Mouse (Mus musculus) kidney, embryonic 16.5 days (tissue): ENCODE results near the gene Acox3. TPM values are rescaled to one million over a fixed set of nuclear protein-coding genes. Genes with fewer than 3 reads are reported as not detected.

Experiments used
- ATAC-seq: fragments of 200-750 bp; cut with Nextera tagmentation; 2 replicates; pipeline ENCODE4 v1.8.0; 2017; ENCODE audit warnings: moderate TSS enrichment; ENCODE audit not compliant: low FRiP score, low TSS enrichment
- H3K27ac ChIP-seq: fragments of 300-500 bp; sonication (generic); 2 replicates; pipeline ENCODE4 v1.5.1; 2014; ENCODE audit warnings: low read length
- H3K27me3 ChIP-seq: fragments of 300-500 bp; sonication (generic); 2 replicates; pipeline ENCODE4 v1.6.1; 2014; ENCODE audit warnings: low read length, control low read depth, mixed read lengths; ENCODE audit not compliant: insufficient read depth
- H3K36me3 ChIP-seq: fragments of 300-500 bp; sonication (generic); 2 replicates; pipeline ENCODE4 v1.6.1; 2014; ENCODE audit warnings: low read length, control low read depth, mixed read lengths; ENCODE audit not compliant: insufficient read depth
- H3K4me1 ChIP-seq: fragments of 300-500 bp; sonication (generic); 2 replicates; pipeline ENCODE4 v1.6.1; 2014; ENCODE audit warnings: low read length, control low read depth, mixed read lengths; ENCODE audit not compliant: insufficient read depth
- H3K4me2 ChIP-seq: fragments of 300-500 bp; sonication (generic); replicated peaks from 2 replicates; pipeline ENCODE4 v1.6.1; 2014; ENCODE audit warnings: low read depth, low read length
- H3K4me3 ChIP-seq: fragments of 300-500 bp; sonication (generic); 2 replicates; pipeline ENCODE4 v1.5.1; 2014; ENCODE audit warnings: mild to moderate bottlenecking, low read length
- H3K9ac ChIP-seq: fragments of 300-500 bp; sonication (generic); replicated peaks from 2 replicates; pipeline ENCODE4 v1.6.1; 2014; ENCODE audit warnings: low read length
- H3K9me3 ChIP-seq: fragments of 300-500 bp; sonication (generic); 2 replicates; pipeline ENCODE4 v1.6.1; 2016; ENCODE audit warnings: low read length, control low read depth
- WGBS: fragments of 180-500 bp; shearing (Covaris S2); extraction: QIAGEN DNeasy Blood & Tissue Kit; methylation state at CpG from one replicate; pipeline ENCODE4 v1.1.7; 2014; 5-methylcytosine and 5-hydroxymethylcytosine counted together
- polyA plus RNA-seq: library from polyadenylated mRNA; unstranded; fragments of >200 nt; fragmentation: Nextera tagmentation; extraction: Ambion mirVana; gene quantifications from 2 replicates; pipeline ENCODE4 v1.2.1, GENCODE M21; 2015

The Acox3 gene
- polyA plus RNA-seq, 1 experiment from 2014 or later: 14.4 TPM

DNA sequence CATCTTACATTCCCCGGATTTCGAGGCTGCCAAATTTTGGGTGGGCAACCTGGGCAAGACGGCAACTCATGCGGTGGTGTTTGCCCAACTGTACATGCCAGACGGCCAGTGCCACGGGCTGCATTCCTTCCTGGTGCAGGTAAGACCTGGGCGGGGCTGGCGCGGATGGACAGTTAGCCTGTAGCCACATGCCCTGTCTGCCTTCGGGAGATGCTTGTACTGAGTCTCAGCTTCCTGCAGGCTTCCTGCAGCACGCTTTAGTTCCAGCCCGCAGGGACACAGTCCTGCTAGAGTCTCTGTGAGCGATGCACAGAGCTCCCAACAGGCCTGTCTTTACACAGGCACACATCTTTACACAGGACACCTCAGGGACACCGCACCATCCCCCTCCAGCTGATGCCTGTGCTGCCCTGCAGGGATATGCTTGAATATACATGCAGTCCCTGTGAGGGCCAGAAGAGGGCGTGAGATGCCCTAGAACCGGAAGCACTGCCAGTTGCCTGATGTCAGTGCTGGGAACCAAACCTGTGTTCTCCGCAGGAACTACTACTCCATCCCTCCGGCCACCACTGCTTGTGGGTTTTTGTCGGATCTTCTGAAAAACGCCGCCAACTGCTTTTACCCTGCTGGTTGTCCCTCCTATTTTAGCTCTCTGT lies 9.4 kb downstream of the Acox3 start:
- Histone ChIP-seq H3K4me2 (no peak overlapping the region), H3K9ac (no peak overlapping the region), H3K9me3 (peaks cover 7% of the 10 kb centered on the region; the same call in 1 of the 2 replicates), H3K27me3 (no peaks in the 10 kb centered on the region), H3K4me1 (no peaks in the 10 kb centered on the region), H3K4me3 (no peak overlapping the region), H3K36me3 (peaks cover 49% of the 10 kb centered on the region), H3K27ac (no peak overlapping the region)
- ATAC-seq: no peak
- 86% methylated on average over 21 of the region's 21 CpGs for WGBS

DNA sequence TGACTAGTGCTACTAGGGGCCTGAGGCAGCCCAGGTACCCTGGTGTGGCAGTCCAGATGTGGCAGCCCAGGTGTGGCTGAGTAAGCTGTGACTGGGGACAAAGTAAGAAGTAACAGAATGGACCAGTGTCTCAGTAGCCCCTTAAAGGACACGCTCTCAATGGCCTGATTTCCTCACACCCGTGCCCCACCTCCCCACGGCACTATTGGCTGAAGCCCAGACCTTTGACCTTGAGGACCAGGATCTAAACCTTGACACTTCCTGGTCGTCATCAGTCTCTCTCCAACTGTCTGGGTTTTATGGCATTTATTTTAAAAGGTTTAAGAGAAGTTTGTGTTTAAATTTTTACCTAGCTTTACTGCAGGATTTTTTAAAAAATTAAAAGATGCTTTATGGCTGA lies 10.0 kb downstream of the Acox3 start:
- WGBS: 46% methylated on average over 4 of the region's 4 CpGs
- Histone ChIP-seq H3K36me3 (peaks cover 49% of the 10 kb centered on the region), H3K27me3 (no peaks in the 10 kb centered on the region), H3K4me3 (no peak overlapping the region), H3K9me3 (peaks cover 7% of the 10 kb centered on the region; the same call in 1 of the 2 replicates), H3K4me2 (no peak overlapping the region), H3K27ac (no peak overlapping the region), H3K4me1 (no peaks in the 10 kb centered on the region), H3K9ac (no peak overlapping the region)
- no peak for ATAC-seq

DNA sequence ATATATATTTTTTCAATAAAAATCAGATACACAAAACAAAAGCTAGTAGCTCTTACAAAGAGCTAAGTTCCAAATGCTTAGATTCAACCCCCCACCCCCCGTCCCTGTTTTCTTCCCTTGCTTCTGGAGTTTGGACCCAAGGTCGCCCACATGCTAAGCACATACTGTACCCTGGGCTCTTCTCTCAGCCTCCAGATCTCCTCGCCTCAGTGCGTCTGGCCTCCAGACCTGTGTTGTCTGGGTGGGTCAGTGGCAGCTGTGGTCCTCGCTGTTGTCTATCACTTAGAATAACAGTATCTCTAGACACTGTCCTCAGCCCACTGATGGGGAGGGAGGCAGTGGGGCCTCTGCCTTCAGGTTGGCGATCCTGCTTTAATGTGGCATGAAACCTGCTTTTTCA lies 10.4 kb downstream of the Acox3 start:
- ATAC-seq: no peak
- H3K4me2 ChIP-seq: no peak overlapping the region
- H3K27ac ChIP-seq: no peak overlapping the region
- H3K4me3 ChIP-seq: no peak overlapping the region
- H3K9ac ChIP-seq: no peak overlapping the region
- H3K36me3 ChIP-seq: peaks cover 47% of the 10 kb centered on the region
- peaks cover 7% of the 10 kb centered on the region; the same call in 1 of the 2 replicates for H3K9me3 ChIP-seq
- 76% methylated on average over 6 of the region's 6 CpGs for WGBS
- no peaks in the 10 kb centered on the region for H3K27me3 ChIP-seq
- H3K4me1 ChIP-seq: no peaks in the 10 kb centered on the region

DNA sequence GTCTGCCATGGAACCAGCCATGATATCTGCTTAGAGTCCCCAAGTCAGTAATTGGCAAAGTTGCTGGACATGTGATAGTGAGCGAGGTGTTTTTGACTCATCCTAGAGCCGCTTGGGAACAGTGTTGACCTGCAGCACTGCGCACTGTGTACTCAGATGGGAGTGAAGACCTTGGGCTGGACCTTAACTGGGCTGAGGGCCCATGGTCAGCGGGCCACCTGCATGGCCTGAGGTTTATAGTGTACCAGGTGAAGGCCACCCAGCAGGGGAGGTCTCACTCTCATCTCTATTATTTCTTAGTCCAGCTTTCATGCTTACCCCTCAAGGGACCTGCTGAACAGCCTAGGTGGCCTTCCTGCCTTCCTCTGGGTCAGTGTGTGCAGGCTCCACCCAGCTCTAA lies 11.9 kb downstream of the Acox3 start:
- Histone ChIP-seq H3K4me1 (no peaks in the 10 kb centered on the region), H3K27me3 (no peaks in the 10 kb centered on the region), H3K4me3 (no peak overlapping the region), H3K9me3 (peaks cover 10% of the 10 kb centered on the region; the same call in 1 of the 2 replicates), H3K36me3 (peaks cover 36% of the 10 kb centered on the region), H3K27ac (no peak overlapping the region), H3K9ac (no peak overlapping the region), H3K4me2 (no peak overlapping the region)
- WGBS: 88% methylated on average over 4 of the region's 4 CpGs
- ATAC-seq: no peak

DNA sequence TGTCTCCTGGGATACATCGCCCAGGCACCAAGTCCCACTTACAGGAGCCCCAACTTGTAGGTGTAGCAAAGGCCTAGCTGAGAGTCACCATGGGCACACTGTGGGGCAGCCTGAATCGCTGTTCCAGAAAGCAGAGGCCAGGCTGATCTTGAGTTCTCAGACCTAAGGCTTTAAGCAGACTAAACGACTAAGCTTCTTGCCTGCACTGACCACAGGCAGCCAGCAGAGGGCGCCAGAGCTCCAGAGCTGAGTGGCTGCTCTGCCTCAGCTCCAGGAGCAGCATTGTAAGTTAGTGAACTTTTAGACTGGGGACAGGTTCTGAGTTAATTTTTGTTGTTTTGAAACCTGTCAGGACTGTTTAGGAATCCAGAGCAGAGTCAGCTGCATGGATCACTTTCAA lies 12.9 kb downstream of the Acox3 start:
- no peaks in the 10 kb centered on the region for H3K4me1 ChIP-seq
- WGBS: 14% methylated on average over 4 of the region's 4 CpGs
- ATAC-seq: no peak; the same call in 1 of the 2 replicates
- peaks cover 32% of the 10 kb centered on the region for H3K36me3 ChIP-seq
- no peak overlapping the region for H3K4me3 ChIP-seq
- peaks cover 6% of the 10 kb centered on the region; the same call in 1 of the 2 replicates for H3K9me3 ChIP-seq
- no peak overlapping the region for H3K9ac ChIP-seq
- no peak overlapping the region for H3K4me2 ChIP-seq
- no peak overlapping the region for H3K27ac ChIP-seq
- no peaks in the 10 kb centered on the region for H3K27me3 ChIP-seq

DNA sequence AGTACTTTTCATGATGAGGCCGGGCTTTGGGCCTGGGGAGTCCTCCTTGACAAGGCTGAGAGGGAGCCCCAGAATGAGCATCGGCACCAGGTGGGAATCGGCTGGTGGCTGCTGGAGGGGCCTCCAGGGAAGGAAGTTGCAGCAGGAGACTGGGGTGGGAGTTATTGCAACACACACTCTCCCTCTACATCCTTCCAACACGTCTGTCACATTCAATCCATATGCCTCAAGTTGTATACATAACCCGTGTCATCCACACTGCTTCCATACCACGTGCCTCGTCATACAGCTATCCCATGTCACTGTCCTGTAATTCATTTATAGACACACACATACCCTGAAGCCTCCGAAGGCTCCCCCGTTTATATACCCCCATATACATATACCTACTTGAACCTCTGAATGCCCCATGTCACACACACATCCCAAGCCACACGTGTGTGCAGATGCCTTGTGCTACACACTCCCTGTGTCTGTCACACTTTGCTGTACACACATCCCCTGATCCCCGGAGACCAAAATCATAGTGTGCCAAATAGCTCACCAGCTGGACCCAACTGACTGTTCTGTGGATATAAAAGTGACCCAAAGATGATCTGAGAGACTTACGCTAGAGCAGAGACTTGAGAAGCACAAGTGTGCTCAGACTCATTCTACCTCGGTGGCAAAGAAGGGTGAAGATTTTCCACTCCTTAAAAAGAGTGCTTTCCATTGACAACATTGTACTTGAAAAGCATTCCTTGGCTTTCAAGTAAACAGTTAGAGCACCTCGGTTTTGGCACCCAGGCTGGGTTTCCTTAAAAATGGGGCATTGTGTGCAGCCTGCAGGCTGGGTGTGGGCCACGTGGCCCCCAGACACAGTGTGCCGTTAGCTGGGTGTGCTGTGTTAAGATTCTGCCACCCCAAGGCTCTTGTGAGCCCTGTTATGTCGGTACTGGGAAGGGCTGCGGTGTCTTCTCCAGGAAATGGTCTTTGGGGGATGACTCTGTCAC lies 13.6 kb downstream of the Acox3 start:
- Histone ChIP-seq H3K27ac (no peak overlapping the region), H3K4me1 (no peaks in the 10 kb centered on the region), H3K36me3 (peaks cover 25% of the 10 kb centered on the region), H3K9me3 (peaks cover 3% of the 10 kb centered on the region; the same call in 1 of the 2 replicates), H3K9ac (no peak overlapping the region), H3K27me3 (no peaks in the 10 kb centered on the region), H3K4me3 (no peak overlapping the region), H3K4me2 (no peak overlapping the region)
- ATAC-seq: no peak
- WGBS: 81% methylated on average over 18 of the region's 18 CpGs

DNA sequence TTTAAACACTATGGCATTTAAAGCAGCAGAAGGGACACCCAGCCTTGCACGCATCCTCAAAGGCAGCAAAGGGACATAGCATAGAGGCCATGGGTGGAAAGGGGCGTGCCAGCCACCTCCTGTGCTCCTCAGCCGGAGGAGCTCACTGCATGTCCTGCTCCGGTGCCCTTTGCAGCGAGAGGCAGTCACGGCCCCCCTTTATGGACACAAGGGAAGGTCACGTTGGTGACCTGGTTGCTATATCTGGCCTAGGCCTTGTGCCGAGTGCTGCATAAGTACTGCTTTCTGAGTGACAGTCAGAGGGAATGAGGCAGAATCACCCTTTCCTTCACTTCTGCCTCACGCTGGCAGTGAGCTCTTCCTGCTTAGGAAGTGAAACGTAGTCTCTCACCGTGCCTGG lies 17.4 kb downstream of the Acox3 start:
- Histone ChIP-seq H3K27ac (no peak overlapping the region), H3K4me3 (no peak overlapping the region), H3K9ac (no peak overlapping the region), H3K36me3 (peaks cover 10% of the 10 kb centered on the region), H3K27me3 (no peaks in the 10 kb centered on the region), H3K4me1 (no peaks in the 10 kb centered on the region), H3K9me3 (peaks cover 3% of the 10 kb centered on the region; the same call in 1 of the 2 replicates), H3K4me2 (no peak overlapping the region)
- ATAC-seq: no peak
- WGBS: 61% methylated on average over 11 of the region's 11 CpGs

DNA sequence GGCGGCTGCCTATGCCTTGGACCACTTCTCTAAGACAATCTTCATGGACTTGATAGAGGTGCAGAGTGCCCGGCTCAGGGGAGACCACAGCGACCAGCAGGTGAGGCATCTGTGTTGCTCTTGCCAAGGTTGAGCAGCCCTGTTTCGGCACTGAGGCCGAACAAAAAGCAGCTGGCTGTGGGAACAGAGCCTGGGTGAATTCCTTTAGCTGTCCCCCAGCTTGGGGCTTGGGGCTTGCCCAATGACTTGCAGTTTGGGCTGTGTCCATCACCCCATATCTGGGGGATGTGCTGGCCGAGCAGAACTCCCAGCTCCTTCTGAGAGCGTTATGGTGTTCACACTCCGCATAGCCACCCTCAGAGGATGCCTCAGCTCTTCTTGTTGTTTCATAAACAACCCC lies 18.7 kb downstream of the Acox3 start:
- H3K27me3 ChIP-seq: no peaks in the 10 kb centered on the region
- H3K4me1 ChIP-seq: no peaks in the 10 kb centered on the region
- H3K4me3 ChIP-seq: no peak overlapping the region
- H3K36me3 ChIP-seq: peaks cover 10% of the 10 kb centered on the region
- no peak for ATAC-seq
- no peak overlapping the region for H3K4me2 ChIP-seq
- peaks cover 3% of the 10 kb centered on the region; the same call in 1 of the 2 replicates for H3K9me3 ChIP-seq
- WGBS: 91% methylated on average over 8 of the region's 8 CpGs
- no peak overlapping the region for H3K9ac ChIP-seq
- H3K27ac ChIP-seq: no peak overlapping the region

DNA sequence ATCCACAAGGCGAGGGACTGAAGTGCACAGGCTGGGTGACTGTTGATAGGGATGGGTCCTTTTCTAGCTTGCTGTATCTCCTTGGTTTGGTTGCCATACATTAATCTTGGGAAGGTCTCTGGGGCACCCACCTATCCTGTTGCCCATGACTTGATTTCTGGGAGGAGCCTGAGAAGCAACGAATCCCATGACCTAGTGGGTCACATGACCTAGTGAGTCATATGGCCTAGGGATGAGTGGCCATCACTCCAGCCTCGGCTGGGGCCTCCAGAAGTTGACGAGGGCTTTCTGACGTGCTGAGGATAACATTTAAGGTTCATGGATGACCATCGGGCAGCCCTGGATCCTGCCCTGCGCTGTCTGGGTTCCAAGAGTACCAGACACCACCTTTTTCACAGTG lies 22.5 kb downstream of the Acox3 start:
- peaks cover 17% of the 10 kb centered on the region for H3K4me1 ChIP-seq
- H3K9ac ChIP-seq: no peak overlapping the region
- H3K9me3 ChIP-seq: no peaks in the 10 kb centered on the region
- no peak for ATAC-seq
- no peak overlapping the region for H3K27ac ChIP-seq
- no peak overlapping the region for H3K4me3 ChIP-seq
- peaks cover 4% of the 10 kb centered on the region for H3K36me3 ChIP-seq
- no peaks in the 10 kb centered on the region for H3K27me3 ChIP-seq
- no peak overlapping the region for H3K4me2 ChIP-seq
- WGBS: 80% methylated on average over 7 of the region's 7 CpGs

DNA sequence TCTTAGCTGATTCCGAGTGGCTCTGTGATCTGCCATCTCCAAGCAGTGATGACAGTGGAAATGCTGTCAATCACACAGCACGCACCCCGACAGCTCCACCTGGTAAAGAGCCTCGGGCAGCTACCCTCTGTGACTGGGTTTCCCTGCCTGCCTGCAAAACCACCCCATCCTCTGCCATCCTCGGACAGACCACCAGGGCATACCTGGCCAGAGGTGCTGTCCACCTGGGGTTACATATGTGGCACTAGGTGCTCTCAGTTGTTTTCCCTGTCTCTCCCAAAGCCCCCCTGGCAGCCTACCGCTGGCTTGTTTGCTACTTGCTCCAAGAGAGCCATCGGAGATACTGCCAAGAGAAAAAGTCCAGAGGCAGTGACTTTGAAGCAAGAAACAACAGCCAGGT lies 24.0 kb downstream of the Acox3 start:
- 89% methylated on average over 7 of the region's 7 CpGs for WGBS
- Histone ChIP-seq H3K36me3 (no peaks in the 10 kb centered on the region; the same call in 1 of the 2 replicates), H3K4me3 (no peak overlapping the region), H3K9ac (no peak overlapping the region), H3K9me3 (no peaks in the 10 kb centered on the region), H3K27me3 (no peaks in the 10 kb centered on the region), H3K27ac (no peak overlapping the region), H3K4me2 (no peak overlapping the region), H3K4me1 (peaks cover 20% of the 10 kb centered on the region)
- ATAC-seq: no peak
